8 mouse cellular contexts compared by ENCODE assay signal in the genomic region with DNA sequence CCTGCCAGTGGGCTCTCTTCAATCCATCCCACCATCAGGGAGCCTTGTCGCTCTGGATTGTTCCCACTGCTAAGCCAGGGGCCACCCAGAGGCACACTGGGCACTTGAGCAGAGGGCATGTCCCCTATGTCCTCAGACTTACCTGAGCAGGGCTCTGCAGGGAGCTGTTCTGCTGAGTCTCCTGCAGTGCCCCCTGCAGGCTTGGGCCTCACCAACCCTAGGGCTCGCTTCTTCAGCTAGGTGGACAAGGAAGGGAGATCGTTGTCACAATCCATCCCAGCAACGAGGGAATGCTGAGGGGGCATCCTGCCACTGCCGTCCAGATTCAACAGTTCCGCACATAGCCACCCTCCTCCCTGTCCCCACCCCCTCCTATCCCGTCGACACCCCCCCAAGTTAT. TPM values are rescaled to one million over a fixed set of nuclear protein-coding genes. Genes with fewer than 3 reads are reported as not detected.
DNase-seq lines count a peak whose midpoint lies in the region; ATAC-seq and TF ChIP-seq lines count a peak whose summit lies in the region.
"Had no signal": no experiment of that assay in that cellular context is flagged by ENCODE, and none has a peak within 500 bp of the region (broad histone marks: within the 10 kb centered on the region; RNA-seq: fewer than 3 reads in every experiment).

No protein-coding gene starts in this region.

- peaks cover 7% of the 10 kb centered on the region; the same call in 1 of the 2 replicates for H3K4me1 ChIP-seq in kidney, postnatal 0 days (replicated peaks; ENCODE audit: insufficient read depth, low read length)
- H3K4me1 ChIP-seq in kidney, embryonic 16.5 days (ENCODE audit: insufficient read depth, low read length) = 0 out of 2 replicates have a peak, but pooled peaks cover 4% of the 10 kb centered on the region
- H3K4me1 ChIP-seq in CH12.LX (ENCODE audit: control insufficient read depth in 1 of 2, insufficient read depth in 2 of 2) = peaks cover 7 to 38% of the 10 kb centered on the region in 2 experiments
- no peaks in the 10 kb centered on the region; the same call in 1 of the 2 replicates for H3K4me1 ChIP-seq in intestine, postnatal 0 days (replicated peaks; ENCODE audit: control insufficient read depth, insufficient read depth, low read length)

- no peak for TF ChIP-seq EP300 in CH12.LX (IDR thresholded peaks at IDR 0.05; ENCODE audit: low read length)

- peak; percentile 46; the same call in 1 of the 2 replicates for TF ChIP-seq CTCF in kidney, postnatal 0 days (IDR thresholded peaks at IDR 0.05; ENCODE audit: low read depth)
- peak in 1 of 2 experiments; percentile 63; a peak in 2 of 4 replicates for TF ChIP-seq CTCF in CH12.LX (conservative IDR thresholded peaks at IDR 0.05 in 1 of 2, IDR thresholded peaks at IDR 0.05 in 1 of 2; ENCODE audit: low read depth in 2 of 2, low read length in 2 of 2)
- peak; percentile 63 for TF ChIP-seq CTCF in intestine, postnatal 0 days (IDR thresholded peaks at IDR 0.05; ENCODE audit: low read depth)

- no peaks in the 10 kb centered on the region for H3K27me3 ChIP-seq in kidney, postnatal 0 days (ENCODE audit: insufficient read depth, low read length)
- H3K27me3 ChIP-seq in kidney, embryonic 16.5 days (ENCODE audit: insufficient read depth, low read length) = no peaks in the 10 kb centered on the region
- peaks cover 25% of the 10 kb centered on the region for H3K27me3 ChIP-seq in CH12.LX (replicated peaks)
- no peaks in the 10 kb centered on the region for H3K27me3 ChIP-seq in intestine, postnatal 0 days (replicated peaks; ENCODE audit: control insufficient read depth, insufficient read depth, low read length)
- H3K27me3 ChIP-seq: liver, embryonic 15.5 days had no signal

- no peak for ATAC-seq in kidney, postnatal 0 days (replicated peaks; ENCODE audit: low FRiP score, low read depth)
- no peak for ATAC-seq in kidney, embryonic 16.5 days (ENCODE audit: low FRiP score, low TSS enrichment)
- ATAC-seq in intestine, postnatal 0 days = no peak

- no peak overlapping the region for H3K4me3 ChIP-seq in kidney, postnatal 0 days (replicated peaks; ENCODE audit: low read depth, low read length)
- H3K4me3 ChIP-seq in kidney, embryonic 16.5 days (ENCODE audit: low read length) = no peak overlapping the region
- H3K4me3 ChIP-seq in CH12.LX (replicated peaks in 1 of 3; ENCODE audit: low read depth in 2 of 3, low read length in 2 of 3, poor library complexity in 1 of 3) = no peak overlapping the region
- H3K4me3 ChIP-seq in intestine, postnatal 0 days (ENCODE audit: low read depth, low read length) = no peak overlapping the region
- H3K4me3 ChIP-seq: liver, embryonic 15.5 days had no signal

- no peak overlapping the region for H3K4me2 ChIP-seq in kidney, postnatal 0 days (ENCODE audit: low read length)
- no peak overlapping the region for H3K4me2 ChIP-seq in kidney, embryonic 16.5 days (replicated peaks; ENCODE audit: low read depth, low read length)
- H3K4me2 ChIP-seq in CH12.LX (ENCODE audit: insufficient read depth, low read depth, poor library complexity, severe bottlenecking) = no peak overlapping the region
- no peak overlapping the region for H3K4me2 ChIP-seq in intestine, postnatal 0 days (replicated peaks; ENCODE audit: low read depth)
- H3K4me2 ChIP-seq: liver, embryonic 15.5 days had no signal

- peak; percentile 18 for TF ChIP-seq RAD21 in CH12.LX (IDR thresholded peaks at IDR 0.05; ENCODE audit: low read depth, low read length)

- in situ Hi-C loops in CH12.LX (cut with MboI; ENCODE audit: low pct_ligation_motif_present, low pct_unique_long_range_greater_than_20kb, low sequenced_read_pairs) = no loop called here

- WGBS in kidney, postnatal 0 days = 81% methylated on average over 8 of the region's 8 CpGs
- WGBS in kidney, embryonic 16.5 days = 77% methylated on average over 8 of the region's 8 CpGs
- 76% methylated on average over 8 of the region's 8 CpGs for WGBS in intestine, postnatal 0 days

- no peaks in the 10 kb centered on the region for H3K79me2 ChIP-seq in CH12.LX (replicated peaks; ENCODE audit: control insufficient read depth, extremely low read depth, insufficient read depth, poor library complexity, severe bottlenecking)

- 0 out of 2 replicates have a peak, but pooled peaks cover 10% of the 10 kb centered on the region for H3K36me3 ChIP-seq in kidney, postnatal 0 days (ENCODE audit: insufficient read depth, low read length)
- peaks cover 15% of the 10 kb centered on the region for H3K36me3 ChIP-seq in kidney, embryonic 16.5 days (ENCODE audit: insufficient read depth, low read length)
- no peaks in the 10 kb centered on the region for H3K36me3 ChIP-seq in CH12.LX (replicated peaks in 1 of 2; ENCODE audit: control insufficient read depth in 1 of 2, insufficient read depth in 1 of 2, low read length in 1 of 2)
- peaks cover 25% of the 10 kb centered on the region; the same call in 1 of the 2 replicates for H3K36me3 ChIP-seq in intestine, postnatal 0 days (ENCODE audit: control insufficient read depth, insufficient read depth)

- DNase-seq in kidney, postnatal 0 days (ENCODE audit: low spot score) = no peak
- DNase-seq in 416B (ENCODE audit: low read depth) (peak; percentile 29), CH12.LX (ENCODE audit: extremely low read depth) (no peak)
- DNase-seq in cerebellum, postnatal 14 days = no peak
- DNase-seq in frontal cortex, postnatal 25 days (ENCODE audit: low spot score in 2 of 2) = no peak

- no peak overlapping the region for H3K9ac ChIP-seq in kidney, postnatal 0 days (ENCODE audit: low read depth, low read length)
- H3K9ac ChIP-seq in kidney, embryonic 16.5 days (replicated peaks; ENCODE audit: low read length) = no peak overlapping the region
- H3K9ac ChIP-seq in CH12.LX (ENCODE audit: insufficient read depth, low read depth) = no peak overlapping the region
- no peak overlapping the region for H3K9ac ChIP-seq in intestine, postnatal 0 days (ENCODE audit: low read depth, low read length)
- H3K9ac ChIP-seq: liver, embryonic 15.5 days had no signal

- no peak for TF ChIP-seq POLR2A in CH12.LX (IDR thresholded peaks at IDR 0.05; ENCODE audit: low read depth, low read length)

- no peaks in the 10 kb centered on the region for H3K9me3 ChIP-seq in kidney, postnatal 0 days (replicated peaks; ENCODE audit: low read length)
- 0 out of 2 replicates have a peak, but pooled peaks cover 4% of the 10 kb centered on the region for H3K9me3 ChIP-seq in kidney, embryonic 16.5 days (ENCODE audit: low read length)
- H3K9me3 ChIP-seq in CH12.LX (replicated peaks; ENCODE audit: low read length) = peaks cover 3% of the 10 kb centered on the region
- no peaks in the 10 kb centered on the region for H3K9me3 ChIP-seq in intestine, postnatal 0 days (ENCODE audit: control insufficient read depth)
- H3K9me3 ChIP-seq: liver, embryonic 15.5 days had no signal

- H3K27ac ChIP-seq in kidney, postnatal 0 days = 0 out of 2 replicates have a peak overlapping the region, but pooled peaks have one; percentile 60
- H3K27ac ChIP-seq in kidney, embryonic 16.5 days (ENCODE audit: low read length) = no peak overlapping the region
- H3K27ac ChIP-seq in CH12.LX (ENCODE audit: insufficient read depth, low read depth) = no peak overlapping the region
- H3K27ac ChIP-seq in intestine, postnatal 0 days (ENCODE audit: low read depth, low read length) = no peak overlapping the region
- H3K27ac ChIP-seq: liver, embryonic 15.5 days had no signal

- dilution Hi-C loops in CH12.LX (cut with MboI; ENCODE audit: extremely low pct_ligation_motif_present, extremely low pct_unique_long_range_greater_than_20kb, low sequenced_read_pairs) = no loop called here

TF ChIP-seq in CH12.LX, 34 proteins besides CTCF, POLR2A, EP300 and RAD21:
- no peak for TF ChIP-seq MAFK (IDR thresholded peaks at IDR 0.05; ENCODE audit: insufficient replicate concordance, low read length)
- peak; percentile 31 for TF ChIP-seq SMC3 (IDR thresholded peaks at IDR 0.05; ENCODE audit: low read depth, low read length)
- TF ChIP-seq MAX (IDR thresholded peaks at IDR 0.05; ENCODE audit: low read length) = no peak
- no peak for TF ChIP-seq ZMIZ1 (IDR thresholded peaks at IDR 0.05; ENCODE audit: low read depth, low read length)
- TF ChIP-seq MEF2A (IDR thresholded peaks at IDR 0.05; ENCODE audit: borderline replicate concordance, low read depth, low read length) = no peak

RNA-seq across cellular contexts. Expression of a gene that starts 6.0 kb away (rescaled TPM):
- polyA plus RNA-seq in kidney, postnatal 0 days (2015; fragmentation: Nextera tagmentation; extraction: Ambion mirVana) = 18.8 and 18.9 TPM in 2 replicates
- 28.7 and 31.7 TPM in 2 replicates for polyA plus RNA-seq in kidney, embryonic 16.5 days (2015; fragmentation: Nextera tagmentation; extraction: Ambion mirVana)
- total RNA-seq in CH12.LX (2012; rRNA removed) (35.2 and 43.2 TPM in 2 replicates), CH12.LX (2014; rRNA removed) (46.5 and 52.5 TPM in 2 replicates)
- 57.7 and 63.7 TPM in 2 replicates for polyA plus RNA-seq in CH12.LX (2012; ENCODE audit: insufficient read length, low read depth)
- 7.2 and 7.6 TPM in 2 replicates for polyA plus RNA-seq in intestine, postnatal 0 days (2015; fragmentation: Nextera tagmentation; extraction: Ambion mirVana)

RNA-seq across cellular contexts. Expression of a gene that starts 23.6 kb away (rescaled TPM):
- polyA plus RNA-seq in kidney, postnatal 0 days (2015; fragmentation: Nextera tagmentation; extraction: Ambion mirVana) = 8.2 and 9.2 TPM in 2 replicates
- polyA plus RNA-seq in kidney, embryonic 16.5 days (2015; fragmentation: Nextera tagmentation; extraction: Ambion mirVana) = 9.9 and 10.6 TPM in 2 replicates
- total RNA-seq in CH12.LX (2012; rRNA removed) (0.08 TPM in 1 of 2 replicates, not detected in the other), CH12.LX (2014; rRNA removed) (not detected in 2 replicates)
- polyA plus RNA-seq in CH12.LX (2012; ENCODE audit: insufficient read length, low read depth) = not detected in 2 replicates
- 3.2 and 3.9 TPM in 2 replicates for polyA plus RNA-seq in intestine, postnatal 0 days (2015; fragmentation: Nextera tagmentation; extraction: Ambion mirVana)
